Mouse (Mus musculus) C2C12 (cell line): ENCODE measurements around the gene Cers4. TPM values are rescaled to one million over a fixed set of nuclear protein-coding genes. Genes with fewer than 3 reads are reported as not detected.

Experiments
- H3K27me3 ChIP-seq: one replicate; pipeline ENCODE4 v1.6.1; 2011; ENCODE audit not compliant: control insufficient read depth, insufficient read depth, insufficient read length
- H3K36me3 ChIP-seq: one replicate; pipeline ENCODE4 v1.6.1; 2011; ENCODE audit not compliant: control insufficient read depth, insufficient read depth
- H3K4me3 ChIP-seq: one replicate; pipeline ENCODE4 v1.5.1; 2011; ENCODE audit warnings: mild to moderate bottlenecking, control low read depth; ENCODE audit not compliant: poor library complexity, insufficient read depth, severe bottlenecking
- H3K79me2 ChIP-seq: one replicate; pipeline ENCODE4 v1.6.1; 2011; ENCODE audit not compliant: control insufficient read depth, insufficient read depth
- H3K79me3 ChIP-seq: one replicate; pipeline ENCODE4 v1.6.1; 2011; ENCODE audit warnings: low read depth, control low read depth
- H3ac ChIP-seq: one replicate; pipeline ENCODE3; 2011; ENCODE audit warnings: low read depth; ENCODE audit not compliant: control insufficient read depth, insufficient read length
- CEBPB ChIP-seq: IDR thresholded peaks from one replicate; pipeline ENCODE4 v1.6.1; 2011; ENCODE audit warnings: low read depth, mild to moderate bottlenecking, control low read depth, moderate library complexity
- CTCF ChIP-seq: IDR thresholded peaks from one replicate; pipeline ENCODE4 v1.5.1; 2011; ENCODE audit not compliant: control insufficient read depth, insufficient read depth, insufficient read length
- FOSL1 ChIP-seq: IDR thresholded peaks from one replicate; pipeline ENCODE4 v1.8.0; 2011; ENCODE audit warnings: mild to moderate bottlenecking, low read length; ENCODE audit not compliant: poor library complexity, insufficient read depth, severe bottlenecking
- MAX ChIP-seq: IDR thresholded peaks from one replicate; pipeline ENCODE4 v1.6.1; 2011; ENCODE audit warnings: mild to moderate bottlenecking, control low read depth
- MYOD1 ChIP-seq: IDR thresholded peaks from one replicate; pipeline ENCODE4 v1.6.1; 2011; ENCODE audit warnings: low read depth; ENCODE audit not compliant: control insufficient read depth, insufficient read length
- MYOG ChIP-seq: IDR thresholded peaks from one replicate; pipeline ENCODE4 v1.6.1; 2011; ENCODE audit not compliant: control insufficient read depth, insufficient read length; ENCODE audit errors: extremely low read depth
- USF1 ChIP-seq: IDR thresholded peaks from one replicate; pipeline ENCODE4 v1.6.1; 2011; ENCODE audit warnings: low read depth, mild to moderate bottlenecking, control low read depth, moderate library complexity
- long read RNA-seq, 2 experiments: library from polyadenylated mRNA; unstranded; transcript quantifications; one replicate each; pipeline ENCODE4 v2.0.0; 2019 to 2020
- polyA plus RNA-seq: library from polyadenylated mRNA; unstranded; fragments of >200 nt; fragmentation: generic; extraction: Trizol; gene quantifications from one replicate; pipeline ENCODE4 v1.2.1, GENCODE M21; 2012; ENCODE audit warnings: missing spikeins

Cers4 gene
- polyA plus RNA-seq = 0.23 TPM
- long read RNA-seq, experiment 1, partial matches to known transcripts = 0 of 1 reads
- long read RNA-seq, experiment 1, other reads (novel, unspliced or antisense) = 1 of 1 reads
- long read RNA-seq, experiment 2, full-length matches to known transcripts = 4 of 5 reads
- long read RNA-seq, experiment 2, partial matches to known transcripts = 0 of 5 reads
- long read RNA-seq, experiment 2, other reads (novel, unspliced or antisense) = 1 of 5 reads

DNA sequence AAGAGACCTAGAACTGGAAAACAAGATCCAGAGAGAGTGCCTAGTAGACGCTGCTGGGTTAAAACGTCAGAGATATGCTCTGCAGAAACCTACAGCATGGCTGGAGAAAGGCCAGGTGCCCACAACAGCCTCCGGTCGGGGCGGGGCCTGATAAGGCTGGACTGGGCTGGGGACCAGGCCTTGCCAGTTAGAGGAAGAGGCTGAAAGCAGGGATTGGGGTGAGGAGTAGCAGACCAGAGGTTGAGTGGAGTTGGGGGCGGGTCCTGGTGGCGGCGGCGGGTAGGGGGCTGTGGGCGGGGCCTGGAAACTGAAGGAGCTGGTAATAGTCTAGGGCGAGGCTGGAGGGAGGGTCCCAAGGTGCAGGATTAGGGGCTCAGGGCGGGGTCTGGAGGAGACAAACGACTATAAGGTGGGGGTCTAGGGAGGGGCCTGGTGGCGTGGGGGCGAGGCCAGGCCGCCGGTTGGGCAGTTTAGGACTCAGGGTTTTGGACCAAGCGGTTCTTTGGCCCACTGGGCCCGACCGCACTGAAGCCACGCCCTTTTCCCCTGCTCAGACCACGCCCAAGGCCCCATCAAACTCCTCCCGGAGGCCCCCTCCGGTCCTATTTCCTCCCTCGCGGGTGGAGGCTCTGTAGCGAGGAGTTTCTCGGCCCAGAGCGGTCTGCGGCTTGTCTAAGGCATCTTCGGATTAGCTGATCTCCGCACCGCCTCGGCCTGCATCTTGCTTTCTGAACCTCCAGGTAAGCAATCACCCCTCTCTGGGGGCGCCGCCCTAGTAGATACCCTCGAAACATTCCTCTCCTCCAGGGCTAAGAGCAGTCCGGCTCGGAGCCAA lies at the start of gene Cers4:
TSS of gene Cers4 (plus strand) at position 176 of the 835 bp plus-strand sequence.
- no peak within 1 kb of the TSS for H3ac ChIP-seq
- H3K4me3 ChIP-seq = no peak within 1 kb of the TSS
- no peaks in the 10 kb centered on the region for H3K27me3 ChIP-seq

GRCm38 (mm10) chr8:4458165-4458564 lies 34.7 kb upstream of the Cers4 start:
- Histone ChIP-seq H3K4me3 (no peak overlapping the region), H3K27me3 (no peaks in the 10 kb centered on the region), H3K79me2 (no peaks in the 10 kb centered on the region), H3K79me3 (no peaks in the 10 kb centered on the region), H3ac (no peak overlapping the region), H3K36me3 (no peaks in the 10 kb centered on the region)
- TF ChIP-seq MAX (no peak), CEBPB (no peak), USF1 (no peak), MYOG (no peak), FOSL1 (no peak), MYOD1 (no peak), CTCF (no peak)

More for the DNA sequence above, at the start of gene Cers4:
- TF ChIP-seq USF1 (no peak), CEBPB (no peak), MYOG (no peak), MAX (no peak), MYOD1 (no peak), CTCF (no peak)
- Histone ChIP-seq H3K79me2 (no peaks in the 10 kb centered on the region), H3K79me3 (no peaks in the 10 kb centered on the region), H3K36me3 (no peaks in the 10 kb centered on the region)

- TF ChIP-seq FOSL1 = no peak
- TF ChIP-seq CTCF = no peak
- TF ChIP-seq MYOG = no peak
- TF ChIP-seq MAX = no peak
- no peak for TF ChIP-seq MYOD1
- TF ChIP-seq CEBPB = no peak
- TF ChIP-seq USF1 = no peak
- Histone ChIP-seq H3ac (no peak overlapping the region), H3K27me3 (no peaks in the 10 kb centered on the region)
These were observed 29.8 kb upstream of the Cers4 start for GRCm38 (mm10) chr8:4463061-4463460.

GRCm38 (mm10) chr8:4474419-4475187 lies 18.2 kb upstream of the Cers4 start:
- TF ChIP-seq MYOD1 = no peak
- no peak for TF ChIP-seq MAX
- no peak for TF ChIP-seq CTCF
- no peak for TF ChIP-seq MYOG
- TF ChIP-seq FOSL1 = no peak
- no peak for TF ChIP-seq USF1
- TF ChIP-seq CEBPB = no peak
- Histone ChIP-seq H3K36me3 (no peaks in the 10 kb centered on the region), H3K4me3 (no peak overlapping the region), H3ac (no peak overlapping the region), H3K79me3 (no peaks in the 10 kb centered on the region), H3K27me3 (no peaks in the 10 kb centered on the region), H3K79me2 (no peaks in the 10 kb centered on the region)

More at GRCm38 (mm10) chr8:4463061-4463460, 29.8 kb upstream of the Cers4 start:
- no peak overlapping the region for H3K4me3 ChIP-seq
- H3K79me2 ChIP-seq = no peaks in the 10 kb centered on the region
- no peaks in the 10 kb centered on the region for H3K79me3 ChIP-seq
- H3K36me3 ChIP-seq = no peaks in the 10 kb centered on the region

- H3K36me3 ChIP-seq = no peaks in the 10 kb centered on the region
- TF ChIP-seq MYOG (no peak), CTCF (no peak), MYOD1 (no peak), MAX (no peak), CEBPB (no peak), FOSL1 (no peak)
- no peaks in the 10 kb centered on the region for H3K27me3 ChIP-seq
- H3K4me3 ChIP-seq = no peak overlapping the region
- no peak overlapping the region for H3ac ChIP-seq
- no peaks in the 10 kb centered on the region for H3K79me2 ChIP-seq
- H3K79me3 ChIP-seq = no peaks in the 10 kb centered on the region
These were observed 11.7 kb upstream of the Cers4 start for GRCm38 (mm10) chr8:4481154-4481553.
